Mouse (Mus musculus) B cell, adult 2 months (primary cell): ENCODE data around the gene Rab40c.

Experiments
- DNase-seq, 2 experiments: peaks; one replicate each; pipeline ENCODE4 v3.0.0; 2022

Gene Rab40c

DNA sequence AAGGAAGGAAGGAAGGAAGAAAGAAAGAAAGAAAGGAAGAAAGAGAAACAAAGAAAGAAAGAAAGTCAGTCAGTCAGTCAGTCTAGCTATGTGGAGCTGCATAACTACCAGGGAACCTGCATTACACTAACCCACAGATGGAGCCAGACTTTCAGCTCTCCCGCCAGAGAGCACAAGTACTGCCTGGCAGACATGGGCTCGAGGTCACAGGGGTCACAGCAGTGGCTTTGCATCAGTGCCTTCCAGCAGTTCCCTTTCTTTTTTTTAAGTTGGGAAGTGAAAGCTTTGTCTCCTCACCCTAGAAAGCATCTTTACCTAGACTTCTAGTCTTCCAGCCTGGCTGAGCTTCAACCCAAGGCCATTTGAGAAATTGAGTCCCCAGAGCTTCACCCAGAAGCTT is 24.1 kb downstream of the Rab40c start:
- DNase-seq: no peak

DNA sequence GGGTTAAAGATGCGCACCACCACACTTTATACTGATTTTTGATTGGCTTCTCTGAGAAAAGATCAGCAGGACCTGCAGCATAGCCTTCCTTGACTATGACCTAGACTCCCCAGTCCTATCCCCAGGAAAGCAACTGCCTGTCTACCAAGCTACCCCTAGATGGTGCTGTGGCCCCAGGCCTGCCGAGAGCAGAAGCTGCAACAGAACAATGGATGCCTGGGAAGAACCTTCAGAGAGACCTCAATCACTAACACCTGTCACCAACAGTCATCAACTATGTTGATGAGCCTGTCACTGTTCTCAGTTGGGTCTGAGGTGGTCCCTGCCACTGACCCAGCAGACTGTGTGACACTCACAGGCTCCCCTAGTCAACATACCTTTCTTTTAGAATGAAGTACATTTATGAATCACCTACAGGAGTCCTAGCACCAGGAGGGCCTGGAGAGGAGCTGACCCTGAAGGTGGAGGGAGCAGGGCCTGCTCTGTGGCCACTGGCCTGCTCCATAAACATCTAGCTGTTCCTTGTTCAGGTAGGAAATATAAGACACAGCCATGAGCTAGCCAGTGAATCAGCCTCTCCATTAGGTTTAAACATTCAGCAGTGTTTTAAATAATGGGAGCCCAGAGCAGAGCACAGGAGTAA is 25.4 kb downstream of the Rab40c start:
- peak; percentile 82 to 84 for DNase-seq

DNA sequence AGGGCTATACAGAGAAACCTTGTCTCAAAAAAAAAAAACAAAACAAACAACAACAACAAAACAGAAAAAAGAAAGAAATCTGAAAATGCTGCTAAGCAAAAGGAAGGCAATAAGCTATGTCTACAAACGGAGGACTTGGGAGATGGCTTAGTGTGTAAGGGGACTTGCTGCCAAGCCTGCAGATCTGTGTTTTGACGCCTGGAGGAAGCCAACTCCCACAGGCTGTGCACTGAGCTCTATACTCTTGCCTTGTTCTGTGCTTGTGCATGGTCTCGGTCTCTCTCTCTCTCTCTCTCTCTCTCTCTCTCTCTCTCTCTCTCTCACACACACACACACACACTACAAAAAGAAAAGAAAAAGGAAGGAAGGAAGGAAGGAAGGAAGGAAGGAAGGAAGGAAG is 30.7 kb downstream of the Rab40c start:
- DNase-seq: no peak

DNA sequence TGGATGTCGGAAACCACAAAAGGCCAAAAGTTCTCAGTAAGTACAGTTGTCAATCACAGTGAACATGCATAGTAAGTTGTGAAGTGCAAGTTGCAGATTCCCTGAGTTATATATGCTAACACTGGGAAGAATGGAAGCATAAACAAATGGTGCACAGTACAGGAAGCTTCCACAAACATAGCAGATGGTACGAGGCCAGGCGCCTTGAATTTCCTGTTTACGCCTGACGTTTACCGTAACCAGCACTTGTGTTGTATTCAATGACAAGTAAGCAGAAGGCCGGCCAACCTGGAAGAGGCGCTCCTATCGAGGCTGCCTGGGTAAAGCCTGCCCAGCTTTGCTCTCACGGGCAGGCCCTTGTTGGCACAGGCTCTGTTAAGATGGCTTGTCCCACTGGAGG is 32.1 kb downstream of the Rab40c start:
- DNase-seq: no peak

DNA sequence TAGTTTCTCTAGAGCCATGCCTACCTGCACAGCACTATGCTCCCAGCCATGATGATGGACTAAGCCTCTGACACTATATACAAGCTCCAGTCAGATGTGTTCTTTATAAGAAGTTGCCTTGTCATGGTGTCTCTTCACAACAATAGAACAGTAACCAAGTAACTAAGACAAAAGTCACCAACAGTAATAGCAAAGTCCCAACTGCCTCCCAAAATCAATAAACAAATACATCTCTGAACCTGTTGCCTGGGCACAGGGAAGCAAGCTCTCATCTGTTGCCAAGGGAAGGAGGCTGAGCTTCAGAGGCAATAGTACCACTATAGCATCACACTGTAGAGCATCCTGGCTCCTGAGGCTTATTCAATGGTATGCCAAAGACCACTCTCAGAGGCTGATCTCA is 32.7 kb downstream of the Rab40c start:
- no peak for DNase-seq

DNA sequence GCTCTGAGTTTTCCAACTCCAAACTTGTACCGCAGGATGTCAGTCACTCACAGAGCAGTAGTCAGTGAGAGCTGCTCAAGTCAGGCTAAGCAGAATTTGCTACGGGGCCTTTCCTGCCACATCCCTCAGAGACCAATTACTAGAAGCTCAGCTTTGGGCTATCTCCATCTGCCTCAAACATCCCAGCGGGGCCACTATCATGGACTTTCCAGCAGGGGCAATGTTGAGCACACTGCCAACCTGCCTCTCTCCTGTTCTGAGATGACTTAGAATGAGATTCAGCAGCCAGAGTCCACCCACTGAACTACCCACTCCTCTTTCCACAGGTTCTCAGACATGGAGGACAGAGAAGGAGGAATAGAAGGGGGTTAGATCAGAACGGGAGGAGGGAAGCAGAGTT is 33.9 kb downstream of the Rab40c start:
- peak; percentile 30 to 32 for DNase-seq

DNA sequence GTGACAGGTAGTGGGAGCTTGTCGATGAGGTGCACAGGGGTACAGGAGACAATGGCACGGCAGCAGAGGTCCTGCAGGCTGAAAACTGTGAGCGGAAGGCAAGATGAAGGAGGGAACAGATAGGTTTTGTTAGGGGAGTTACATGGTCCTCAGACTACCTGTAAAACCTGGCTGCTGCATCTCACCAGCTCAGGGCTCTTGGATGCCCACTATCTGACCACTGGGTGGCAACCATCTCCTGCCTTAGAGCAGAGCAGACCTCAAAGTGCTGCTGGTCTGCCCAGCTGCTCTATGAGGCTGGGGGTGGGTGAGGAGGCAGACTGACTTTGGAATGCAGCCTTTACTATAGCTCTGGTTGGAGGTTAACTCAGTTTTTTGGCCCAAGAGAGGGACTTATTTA is 35.7 kb downstream of the Rab40c start:
- DNase-seq: no peak

DNA sequence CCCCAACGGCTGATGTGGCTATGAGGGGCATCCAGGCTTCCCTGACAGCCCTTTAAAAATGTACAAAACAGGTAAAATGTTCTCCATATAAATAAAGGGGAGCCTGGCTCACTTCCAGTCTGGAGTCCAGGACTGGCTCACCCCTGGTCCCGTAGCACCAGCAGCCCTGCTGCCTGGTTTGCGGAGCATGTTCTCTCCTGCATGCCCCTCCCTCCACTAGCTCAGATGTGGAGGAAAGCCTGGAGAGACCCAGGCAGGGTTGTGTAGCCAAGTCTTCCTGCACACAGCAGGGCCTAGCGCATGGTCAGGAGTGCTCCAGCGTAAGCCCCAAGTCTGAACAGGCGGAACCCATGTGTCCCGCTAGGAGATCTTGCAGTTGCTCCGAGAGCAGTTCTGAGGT is 36.3 kb downstream of the Rab40c start:
- no peak for DNase-seq

DNA sequence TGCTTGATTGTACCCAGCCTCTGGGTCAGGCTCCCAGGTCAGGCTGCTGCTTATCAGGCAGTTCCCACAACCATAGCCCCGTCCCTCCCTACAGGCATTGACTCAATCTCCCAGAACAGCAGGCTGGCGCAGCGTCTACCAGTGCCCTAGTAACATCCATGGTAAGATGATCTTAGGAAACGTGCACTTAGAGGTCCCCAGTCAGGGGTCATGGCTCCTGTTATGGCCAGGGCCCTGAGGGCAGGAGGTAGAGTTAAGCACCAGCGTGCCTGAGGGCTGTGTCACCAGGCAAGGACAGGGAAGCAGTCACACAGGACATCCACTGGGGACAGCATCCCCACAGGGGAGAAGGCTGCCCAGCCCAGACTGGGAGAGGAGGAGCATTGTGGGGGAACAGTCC is 37.2 kb downstream of the Rab40c start:
- DNase-seq: no peak

DNA sequence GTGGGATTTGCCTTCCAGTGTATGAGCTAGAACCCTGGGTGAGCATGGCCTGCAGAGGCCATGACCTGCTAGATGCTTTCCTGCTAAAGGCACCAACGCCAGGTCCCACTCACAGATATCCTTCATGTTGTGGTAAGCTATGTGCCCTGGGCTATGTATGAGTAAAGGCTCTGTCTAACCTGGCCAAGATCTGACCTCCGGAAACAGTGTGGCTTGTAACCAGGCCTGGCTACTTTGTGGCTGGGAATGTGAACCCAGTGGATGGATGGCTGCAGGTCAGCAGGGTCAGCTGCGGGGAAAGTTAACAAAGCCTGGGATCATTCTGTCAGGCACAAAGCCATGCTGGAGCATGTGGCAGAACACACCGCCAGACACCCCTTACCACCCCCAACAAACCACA is 37.8 kb downstream of the Rab40c start:
- no peak for DNase-seq

DNA sequence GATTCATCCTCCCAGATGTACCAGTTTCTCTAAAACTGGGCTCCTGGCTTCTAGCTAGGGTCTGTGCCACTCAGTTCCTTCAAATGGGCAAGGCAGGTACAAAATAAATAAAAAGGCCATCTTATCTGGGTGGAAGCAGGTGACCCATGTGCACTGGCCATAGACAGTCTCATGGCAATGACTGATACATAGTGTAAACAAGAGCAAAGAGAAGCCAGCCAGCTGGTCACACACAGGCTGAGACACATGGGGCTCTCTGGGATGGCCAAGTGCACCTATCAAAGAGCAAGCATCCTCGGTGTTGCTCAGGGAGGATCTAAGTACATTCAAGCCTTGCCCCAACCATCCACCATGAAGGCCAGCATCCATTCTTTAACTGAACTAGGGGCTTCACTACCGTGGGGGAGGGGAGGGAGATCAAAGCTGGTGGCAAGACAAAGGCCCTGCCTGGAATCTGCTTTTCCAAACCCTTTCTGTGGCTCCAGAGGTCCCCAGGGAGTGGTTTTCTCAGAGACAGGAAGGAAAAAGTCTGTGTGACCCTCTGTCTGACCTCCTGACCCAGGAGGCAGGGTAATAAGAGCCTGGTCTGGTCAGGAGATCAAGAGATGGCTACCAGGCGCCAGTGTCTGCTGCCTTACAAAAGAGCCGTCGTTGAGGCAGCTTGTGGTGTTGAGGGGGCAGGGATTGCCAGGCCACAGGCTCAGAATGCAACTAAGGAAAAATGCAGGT is 38.5 kb downstream of the Rab40c start:
- DNase-seq: no peak

DNA sequence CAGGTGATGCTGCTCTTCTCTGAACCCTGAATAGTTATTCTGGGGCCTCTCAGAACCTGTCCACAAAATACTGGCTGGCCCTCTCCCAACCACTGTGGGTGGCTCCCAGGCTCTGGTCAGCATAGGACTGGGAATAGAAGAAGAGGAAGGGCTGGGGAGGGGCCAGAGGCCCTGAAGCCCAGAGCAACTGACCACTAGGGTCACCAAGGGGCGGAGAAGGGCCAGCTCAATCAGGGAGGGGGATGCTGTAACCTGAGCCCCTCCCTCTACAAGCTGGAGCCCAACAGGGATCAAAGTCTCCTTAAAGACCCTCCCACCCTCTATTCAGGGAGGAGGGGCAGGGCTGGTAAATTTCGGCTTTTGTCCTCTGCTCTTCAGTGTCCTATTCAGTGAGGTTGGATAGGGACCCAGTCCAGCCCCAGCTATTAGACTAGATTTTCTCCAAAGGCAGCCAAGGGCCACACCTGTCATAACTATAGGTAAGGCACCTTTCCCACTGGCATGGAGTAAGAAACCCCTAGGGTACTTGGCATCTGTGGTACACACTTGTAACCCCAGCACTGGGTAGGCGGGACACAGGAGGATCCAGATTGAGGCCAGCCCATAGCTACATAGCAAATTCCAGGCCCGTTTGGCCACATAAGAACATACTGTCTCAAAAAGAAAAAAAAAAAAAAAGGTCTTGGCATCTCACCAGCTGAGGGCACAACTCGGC is 39.2 kb downstream of the Rab40c start, which contains the start of gene Wfikkn1:
Gene Wfikkn1, minus strand, starts transcription at position 663 of the 715 bp plus-strand sequence.
- no peak for DNase-seq

DNA sequence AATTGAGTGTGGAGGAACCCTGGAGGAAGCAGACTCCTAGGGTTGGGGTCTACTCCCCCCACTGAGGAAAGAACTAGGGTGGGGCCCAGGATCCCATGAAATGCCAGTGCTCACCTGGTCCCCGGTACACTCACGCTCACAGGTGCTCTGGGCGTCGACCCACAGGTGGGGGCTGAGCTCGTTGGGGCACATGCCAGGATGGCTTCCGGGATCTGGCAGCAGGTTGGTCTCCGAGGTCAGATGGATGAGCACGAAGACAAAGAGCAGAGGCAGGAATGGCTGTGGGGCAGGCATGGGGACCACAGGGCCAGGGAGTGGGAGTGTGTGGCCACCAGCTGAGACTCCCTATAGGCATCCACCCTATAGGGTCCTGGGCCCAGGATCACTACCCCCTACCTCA is 39.8 kb downstream of the Rab40c start:
- DNase-seq: no peak

DNA sequence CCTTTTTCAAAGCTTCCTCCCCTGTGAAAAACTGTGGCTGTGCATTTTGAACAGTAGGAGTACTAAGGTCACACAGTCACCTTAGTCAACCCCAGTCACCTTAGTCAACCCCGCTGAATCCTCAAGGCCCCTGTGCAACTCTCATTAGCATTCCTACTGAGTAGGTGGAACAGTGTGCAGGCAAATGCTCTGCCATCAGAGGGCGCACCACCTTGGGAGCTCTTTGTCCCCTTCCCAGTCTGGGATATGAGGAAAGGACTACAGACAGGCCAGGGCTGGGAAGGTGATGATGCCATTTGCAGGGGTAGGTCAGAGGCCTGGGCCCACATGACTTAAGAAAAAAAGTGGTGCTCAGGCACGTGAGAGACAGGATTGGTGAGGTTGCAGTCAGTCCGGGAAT is 40.3 kb downstream of the Rab40c start:
- DNase-seq: no peak

DNA sequence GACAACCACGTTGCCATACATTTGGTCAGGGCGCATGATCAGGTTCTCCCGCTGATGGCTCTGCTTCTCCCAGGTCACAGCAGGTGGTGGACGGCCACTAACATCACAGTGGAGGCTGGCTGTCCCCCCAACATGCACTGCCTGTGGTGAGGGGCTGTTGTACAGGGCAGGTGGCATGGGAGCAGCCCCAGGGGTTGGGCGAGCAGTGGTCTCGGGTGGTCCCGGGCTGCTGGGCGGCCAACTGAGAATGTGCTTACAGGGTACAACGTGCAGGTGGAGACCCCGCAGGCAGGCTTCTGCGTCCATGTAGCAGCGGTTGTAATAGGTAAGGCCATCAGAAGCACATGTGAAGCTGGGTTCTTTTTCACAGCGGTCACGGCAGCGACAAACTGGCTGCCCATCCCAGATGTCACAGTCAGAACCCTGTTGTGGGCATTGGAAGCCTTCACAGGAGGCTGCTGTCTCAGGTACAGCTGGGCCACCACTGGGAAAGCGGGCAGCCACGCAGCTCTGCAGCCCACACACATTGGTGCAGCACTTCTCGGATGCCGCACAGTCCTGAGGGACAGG is 40.8 kb downstream of the Rab40c start:
- no peak for DNase-seq

DNA sequence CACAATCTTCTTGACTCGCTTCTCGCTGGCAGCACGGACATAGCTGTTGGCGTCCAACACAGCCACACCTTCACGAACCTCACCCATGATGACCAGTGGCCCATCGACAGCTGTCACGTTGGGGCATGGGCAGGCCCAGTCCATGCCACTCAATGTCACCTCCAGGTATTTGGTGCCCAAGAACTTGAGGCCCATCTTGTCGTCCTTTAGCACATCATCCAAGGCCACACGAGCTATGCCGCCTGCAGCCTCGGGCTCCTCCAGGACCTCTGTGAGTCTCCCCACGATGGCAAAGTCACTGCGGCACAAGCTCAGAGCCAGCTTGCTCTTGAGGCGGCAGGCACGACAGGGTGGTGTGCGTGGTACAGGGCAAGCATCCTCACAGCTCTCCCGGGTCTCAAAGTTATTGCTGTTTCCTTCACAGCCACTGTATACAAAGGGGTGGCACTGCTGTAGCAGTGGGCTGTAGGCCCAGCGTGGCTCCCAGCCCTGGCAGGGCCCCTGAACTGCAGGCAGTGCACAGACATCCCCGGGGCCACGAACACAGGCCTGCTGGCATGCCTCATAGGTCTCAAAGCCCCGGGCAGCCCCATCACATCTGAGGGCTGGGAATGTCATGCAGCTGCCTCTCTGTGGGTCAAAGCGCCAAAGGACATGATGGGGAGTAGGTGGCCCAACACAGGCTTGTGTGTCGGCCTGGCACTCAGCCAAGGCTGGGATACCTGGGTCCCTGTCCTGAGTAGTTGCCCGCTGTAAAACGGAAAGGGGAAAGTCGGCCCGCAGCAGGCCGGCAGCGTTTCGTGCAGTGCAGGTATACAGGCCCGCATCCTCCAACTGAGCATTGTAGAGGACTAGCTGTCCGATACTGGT is 41.6 kb downstream of the Rab40c start:
- DNase-seq: no peak

DNA sequence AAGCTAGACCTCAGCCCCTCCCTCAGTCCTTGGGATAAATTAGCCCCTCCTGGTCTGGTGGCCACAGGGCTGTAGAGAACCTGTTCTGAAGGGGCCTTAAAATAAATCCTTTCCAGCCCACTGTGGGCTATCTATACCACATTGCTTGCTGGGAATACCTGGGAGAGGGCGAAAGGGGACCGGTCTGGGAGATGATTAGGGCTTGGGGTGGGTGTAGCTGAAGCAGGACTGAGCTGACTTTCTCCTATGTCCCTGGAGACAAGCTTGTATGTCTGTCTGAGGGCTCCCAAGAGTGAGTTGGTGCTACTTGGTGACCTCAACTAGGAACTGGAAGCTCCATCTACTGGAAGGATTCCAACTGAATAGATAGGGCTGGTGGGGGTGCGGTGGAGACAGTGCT is 42.5 kb downstream of the Rab40c start:
- DNase-seq: no peak

DNA sequence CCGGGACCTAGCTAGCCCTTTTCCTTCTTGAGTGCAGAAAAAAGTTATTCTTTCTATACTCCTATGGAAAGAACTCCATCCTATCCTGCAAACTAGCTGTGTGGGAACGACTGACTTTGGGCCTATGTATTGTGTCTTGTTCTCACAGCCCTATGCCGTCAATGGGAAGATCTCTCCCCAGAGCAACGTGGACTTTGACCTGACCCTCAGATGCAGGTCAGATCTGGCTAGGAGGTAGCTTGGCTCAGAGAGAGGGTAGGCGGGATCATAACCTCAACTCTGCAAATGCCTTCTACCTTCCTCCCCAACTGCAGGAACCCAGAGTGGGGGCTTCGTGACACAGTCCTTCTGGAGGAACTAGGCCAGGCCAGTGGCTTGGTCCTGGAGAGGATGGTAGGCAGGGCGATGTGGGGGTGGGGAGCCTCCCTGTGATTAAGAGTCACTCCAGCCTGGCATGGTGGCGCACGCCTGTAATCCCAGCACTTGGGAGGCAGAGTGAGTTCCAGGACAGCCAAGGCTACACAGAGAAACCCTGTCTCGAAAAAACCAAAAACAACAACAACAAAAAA is 43.1 kb downstream of the Rab40c start:
- DNase-seq: no peak

DNA sequence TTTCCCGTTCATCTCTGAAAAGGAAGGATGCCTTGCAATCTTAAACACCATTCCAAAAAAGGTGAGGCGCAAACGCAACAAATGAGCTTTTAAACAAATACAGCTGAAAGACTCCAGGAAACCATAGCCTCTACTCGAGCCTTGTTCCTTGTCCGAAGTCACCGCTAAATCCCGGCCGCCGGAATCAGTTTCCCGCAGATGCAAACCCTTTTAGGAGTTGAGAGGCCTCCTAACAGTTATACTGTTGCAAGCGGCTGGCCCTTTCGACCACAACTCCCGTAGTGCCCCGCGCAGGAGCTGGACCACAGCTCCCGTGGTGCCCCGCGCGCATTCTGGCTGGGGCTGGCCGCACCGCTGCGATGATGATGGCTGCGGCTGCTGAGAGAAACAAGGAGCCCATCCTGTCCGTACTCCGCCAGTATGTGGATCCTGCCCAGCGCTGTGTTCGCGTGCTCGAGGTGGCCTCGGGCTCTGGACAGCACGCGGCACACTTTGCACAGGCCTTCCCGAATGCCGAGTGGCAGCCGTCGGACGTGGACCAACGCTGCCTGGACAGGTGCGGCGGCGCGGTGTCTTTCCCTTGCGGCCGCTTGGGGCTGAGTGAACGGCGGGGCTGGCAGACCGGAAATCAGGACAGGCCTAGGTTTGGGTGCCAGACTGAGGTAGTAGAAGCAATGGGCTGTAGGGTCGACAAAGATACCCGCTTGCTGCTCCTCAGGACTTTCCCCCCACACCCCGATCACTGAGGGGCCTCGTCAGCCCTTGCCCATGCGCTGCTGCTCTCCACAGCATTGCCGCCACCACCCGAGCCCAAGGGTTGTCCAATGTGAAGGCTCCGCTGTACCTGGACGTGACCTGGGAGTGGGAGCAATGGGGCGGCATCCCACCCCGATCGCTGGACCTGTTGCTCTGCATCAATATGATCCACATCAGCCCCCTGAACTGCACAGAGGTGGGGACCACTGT is 44.1 kb downstream of the Rab40c start:
- DNase-seq: peak; percentile 86 to 87

DNA sequence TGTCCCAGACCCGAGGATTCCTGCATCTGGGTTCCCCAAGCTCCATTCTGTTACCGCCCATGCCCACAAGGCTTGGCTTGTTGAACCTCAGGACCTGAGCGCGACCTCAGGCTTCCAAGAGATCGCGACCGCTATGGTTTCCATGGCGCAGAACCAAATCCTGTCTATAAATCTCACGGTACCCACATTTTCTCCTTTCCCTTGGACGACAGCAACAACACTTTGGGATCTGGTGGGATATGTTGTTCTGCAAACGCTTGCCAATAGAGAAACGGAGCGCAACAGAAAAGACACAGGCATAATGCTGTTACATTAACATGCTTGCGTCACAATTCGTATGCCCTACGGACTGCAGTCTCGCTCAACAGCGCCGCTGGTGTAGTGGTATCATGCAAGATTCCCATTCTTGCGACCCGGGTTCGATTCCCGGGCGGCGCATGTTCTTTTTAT is 44.8 kb downstream of the Rab40c start, which contains the start of gene Mettl26:
Gene Mettl26, plus strand, starts transcription at position 354 of the 450 bp plus-strand sequence.
- peak; percentile 96 for DNase-seq

DNA sequence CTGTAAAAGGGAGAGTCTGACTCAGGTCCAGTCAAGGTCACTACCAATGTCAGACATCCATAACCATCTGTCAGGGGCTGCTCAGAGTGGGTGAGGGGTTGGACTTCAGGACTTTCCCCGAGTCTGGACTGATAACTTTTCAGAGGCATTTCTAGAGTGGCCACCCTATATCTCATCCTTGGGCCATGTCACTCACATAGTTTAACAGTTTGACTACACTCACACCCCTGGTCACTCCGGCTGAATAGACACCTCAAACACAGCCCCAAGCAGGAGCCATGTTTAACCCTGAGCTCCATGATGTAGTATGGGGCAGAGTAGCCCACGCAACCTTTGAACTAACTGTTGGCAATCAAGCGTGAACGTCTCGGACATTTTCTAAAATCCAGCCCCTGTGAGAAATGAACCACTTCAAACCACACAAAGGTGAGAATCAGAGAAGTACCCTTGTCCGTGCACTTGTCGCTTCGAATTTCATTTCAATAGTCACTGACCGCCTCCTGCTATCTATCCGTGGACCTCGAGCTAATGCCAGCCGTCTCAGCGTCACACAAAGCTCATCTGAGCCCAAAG is 45.3 kb downstream of the Rab40c start:
- DNase-seq: no peak
